Comparison of ENCODE assay signal across 10 mouse cellular contexts in the genomic region with DNA sequence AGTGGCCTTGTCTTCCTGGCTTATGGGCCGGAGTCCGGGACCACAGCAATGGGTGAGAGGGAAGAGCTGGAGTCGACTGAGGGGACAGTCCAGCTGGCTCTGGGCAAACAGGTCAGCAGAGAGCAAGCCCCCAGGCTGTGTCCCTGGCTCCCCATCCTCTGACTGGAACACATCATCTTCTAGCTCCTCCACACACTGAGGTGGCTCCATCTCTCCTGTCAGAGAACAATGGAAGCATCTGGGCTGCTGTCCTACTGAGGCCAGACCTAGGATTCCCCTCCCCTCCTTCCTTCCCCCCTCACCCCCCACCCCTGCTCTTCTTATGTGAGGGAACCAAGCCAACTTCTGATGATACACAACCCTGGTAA. TPM values are rescaled to one million over a fixed set of nuclear protein-coding genes. Genes with fewer than 3 reads are reported as not detected.
A peak's percentile ranks its signal among the peaks of the same experiment; 100 is the strongest.
DNase-seq lines count a peak whose midpoint lies in the region; ATAC-seq lines count a peak whose summit lies in the region.
"Had no signal": no experiment of that assay in that cellular context is flagged by ENCODE, and none has a peak within 500 bp of the region (broad histone marks: within the 10 kb centered on the region; RNA-seq: fewer than 3 reads in every experiment).

No protein-coding gene starts in this region.

- H3K4me1 ChIP-seq in heart, embryonic 11.5 days (ENCODE audit: control insufficient read depth, insufficient read depth, low read length): peaks cover 62% of the 10 kb centered on the region
- H3K4me1 ChIP-seq in midbrain, embryonic 10.5 days: peaks cover 79% of the 10 kb centered on the region
- peaks cover 35% of the 10 kb centered on the region for H3K4me1 ChIP-seq in midbrain, embryonic 16.5 days (ENCODE audit: control insufficient read depth, insufficient read depth, low read length)
- peaks cover 75% of the 10 kb centered on the region for H3K4me1 ChIP-seq in hindbrain, embryonic 13.5 days (replicated peaks)
- peaks cover 34% of the 10 kb centered on the region for H3K4me1 ChIP-seq in neural tube, embryonic 14.5 days (ENCODE audit: control insufficient read depth, insufficient read depth, low read length)

- peak overlapping the region; percentile 56; the same call in 1 of the 2 replicates for H3K9ac ChIP-seq in heart, embryonic 11.5 days (ENCODE audit: low read depth, low read length)
- H3K9ac ChIP-seq in midbrain, embryonic 16.5 days (ENCODE audit: low read depth, low read length): no peak overlapping the region
- peak overlapping the region; percentile 46; the same call in 1 of the 2 replicates for H3K9ac ChIP-seq in hindbrain, embryonic 13.5 days
- H3K9ac ChIP-seq in neural tube, embryonic 14.5 days (replicated peaks; ENCODE audit: low read depth, low read length): 0 out of 2 replicates have a peak overlapping the region, but pooled peaks have one; percentile 17

- no peak overlapping the region for H3K4me3 ChIP-seq in heart, embryonic 11.5 days (ENCODE audit: low read depth, low read length)
- 0 out of 2 replicates have a peak overlapping the region, but pooled peaks have one; percentile 95 for H3K4me3 ChIP-seq in midbrain, embryonic 10.5 days
- H3K4me3 ChIP-seq in midbrain, embryonic 16.5 days (ENCODE audit: low read depth, low read length): no peak overlapping the region
- H3K4me3 ChIP-seq in hindbrain, embryonic 13.5 days: no peak overlapping the region
- no peak overlapping the region for H3K4me3 ChIP-seq in neural tube, embryonic 14.5 days (ENCODE audit: low read depth, low read length)

- H3K9me3 ChIP-seq in heart, embryonic 11.5 days (replicated peaks; ENCODE audit: control insufficient read depth, low read length): no peaks in the 10 kb centered on the region
- H3K9me3 ChIP-seq in midbrain, embryonic 10.5 days (replicated peaks): no peaks in the 10 kb centered on the region
- H3K9me3 ChIP-seq in midbrain, embryonic 16.5 days (replicated peaks; ENCODE audit: control insufficient read depth, low read length, poor library complexity, severe bottlenecking): no peaks in the 10 kb centered on the region
- H3K9me3 ChIP-seq in hindbrain, embryonic 13.5 days: no peaks in the 10 kb centered on the region
- H3K9me3 ChIP-seq in neural tube, embryonic 14.5 days (ENCODE audit: control insufficient read depth, low read length): no peaks in the 10 kb centered on the region
- H3K9me3 ChIP-seq: G1E had no signal

- DNase-seq in heart, postnatal 4 days: no peak
- no peak for DNase-seq in midbrain, embryonic 10.5 days (ENCODE audit: low spot score)
- no peak for DNase-seq in adrenal gland, postnatal 25 days
- no peak for DNase-seq in adrenal gland, postnatal 36 days
- DNase-seq: cerebellum, adult 11 months had no signal

- 46% methylated on average over 3 of the region's 3 CpGs for WGBS in heart, embryonic 11.5 days (ENCODE audit: insufficient replicate concordance)
- 36% methylated on average over 3 of the region's 3 CpGs for WGBS in midbrain, embryonic 10.5 days
- 53% methylated on average over 3 of the region's 3 CpGs for WGBS in midbrain, embryonic 16.5 days
- 44% methylated on average over 3 of the region's 3 CpGs for WGBS in hindbrain, embryonic 13.5 days
- 48% methylated on average over 3 of the region's 3 CpGs for WGBS in neural tube, embryonic 14.5 days

- no peak for ATAC-seq in heart, embryonic 11.5 days (replicated peaks; ENCODE audit: insufficient number of reproducible peaks, low FRiP score, low TSS enrichment)
- no peak for ATAC-seq in midbrain, embryonic 16.5 days
- ATAC-seq in hindbrain, embryonic 13.5 days (ENCODE audit: low FRiP score): no peak
- no peak for ATAC-seq in neural tube, embryonic 14.5 days (ENCODE audit: low read depth)

- H3K36me3 ChIP-seq in heart, embryonic 11.5 days (ENCODE audit: control insufficient read depth, insufficient read depth, low read length): no peaks in the 10 kb centered on the region
- H3K36me3 ChIP-seq in midbrain, embryonic 10.5 days: no peaks in the 10 kb centered on the region
- H3K36me3 ChIP-seq in midbrain, embryonic 16.5 days (ENCODE audit: control insufficient read depth, insufficient read depth, low read length): no peaks in the 10 kb centered on the region
- H3K36me3 ChIP-seq in hindbrain, embryonic 13.5 days: no peaks in the 10 kb centered on the region
- H3K36me3 ChIP-seq in neural tube, embryonic 14.5 days (ENCODE audit: control insufficient read depth, insufficient read depth, low read length): no peaks in the 10 kb centered on the region
- H3K36me3 ChIP-seq: G1E had no signal

- peak overlapping the region; percentile 5 for H3K4me2 ChIP-seq in heart, embryonic 11.5 days
- H3K4me2 ChIP-seq in midbrain, embryonic 16.5 days (ENCODE audit: low read length): no peak overlapping the region
- peak overlapping the region; percentile 52 for H3K4me2 ChIP-seq in hindbrain, embryonic 13.5 days
- peak overlapping the region; percentile 95; the same call in 1 of the 2 replicates for H3K4me2 ChIP-seq in neural tube, embryonic 14.5 days (ENCODE audit: low read depth, low read length)

- H3K27ac ChIP-seq in heart, embryonic 11.5 days (ENCODE audit: low read depth, low read length): no peak overlapping the region
- H3K27ac ChIP-seq in midbrain, embryonic 10.5 days (replicated peaks): peak overlapping the region; percentile 79
- H3K27ac ChIP-seq in midbrain, embryonic 16.5 days (ENCODE audit: low read length): no peak overlapping the region
- 0 out of 2 replicates have a peak overlapping the region, but pooled peaks have one; percentile 66 for H3K27ac ChIP-seq in hindbrain, embryonic 13.5 days
- H3K27ac ChIP-seq in neural tube, embryonic 14.5 days (ENCODE audit: low read depth, low read length): no peak overlapping the region

- no peaks in the 10 kb centered on the region for H3K27me3 ChIP-seq in heart, embryonic 11.5 days (ENCODE audit: control insufficient read depth, insufficient read depth, low read length)
- peaks cover 32% of the 10 kb centered on the region for H3K27me3 ChIP-seq in midbrain, embryonic 10.5 days (ENCODE audit: low read depth, poor library complexity, severe bottlenecking)
- peaks cover 8% of the 10 kb centered on the region for H3K27me3 ChIP-seq in midbrain, embryonic 16.5 days (ENCODE audit: control insufficient read depth, insufficient read depth, low read depth, low read length)
- peaks cover 19% of the 10 kb centered on the region for H3K27me3 ChIP-seq in hindbrain, embryonic 13.5 days
- no peaks in the 10 kb centered on the region for H3K27me3 ChIP-seq in neural tube, embryonic 14.5 days (ENCODE audit: control insufficient read depth, insufficient read depth, low read length)

RNA-seq across cellular contexts. Expression of a gene that starts 2.7 kb away (rescaled TPM):
- 2.6 and 3.7 TPM in 2 replicates for polyA plus RNA-seq in heart, embryonic 11.5 days (2014; fragmentation: Nextera tagmentation; extraction: Ambion mirVana)
- total RNA-seq in heart, postnatal 4 days (2021): 1 to 10 TPM; 4.2 to 7.6 TPM
- 2.9 and 3.0 TPM in 2 replicates for polyA plus RNA-seq in midbrain, embryonic 10.5 days (2016; fragmentation: Nextera tagmentation; extraction: Ambion mirVana)
- polyA plus RNA-seq in midbrain, embryonic 16.5 days (2015; fragmentation: Nextera tagmentation; extraction: Ambion mirVana): 1.2 and 2.0 TPM in 2 replicates
- 4.7 and 5.3 TPM in 2 replicates for polyA plus RNA-seq in hindbrain, embryonic 13.5 days (2015; fragmentation: Nextera tagmentation; extraction: Ambion mirVana)
- 0.99 and 2.2 TPM in 2 replicates for polyA plus RNA-seq in neural tube, embryonic 14.5 days (2014; fragmentation: Nextera tagmentation; extraction: Ambion mirVana)
- total RNA-seq in adrenal gland, postnatal 25 days (2021): 13.6 and 24.0 TPM in 2 replicates
- total RNA-seq in adrenal gland, postnatal 36 days (2021): 10 to 100 TPM; 10.9 to 14.1 TPM
- polyA plus RNA-seq: G1E had no signal

RNA-seq across cellular contexts. Expression of a gene that starts 51.2 kb away (rescaled TPM):
- polyA plus RNA-seq in heart, embryonic 11.5 days (2014; fragmentation: Nextera tagmentation; extraction: Ambion mirVana): 67.3 and 83.3 TPM in 2 replicates
- total RNA-seq in heart, postnatal 4 days (2021): 10 to 100 TPM; 39.5 to 50.3 TPM
- 146 and 150 TPM in 2 replicates for polyA plus RNA-seq in midbrain, embryonic 10.5 days (2016; fragmentation: Nextera tagmentation; extraction: Ambion mirVana)
- polyA plus RNA-seq in midbrain, embryonic 16.5 days (2015; fragmentation: Nextera tagmentation; extraction: Ambion mirVana): 7.0 and 8.8 TPM in 2 replicates
- polyA plus RNA-seq in hindbrain, embryonic 13.5 days (2015; fragmentation: Nextera tagmentation; extraction: Ambion mirVana): 19.1 and 20.5 TPM in 2 replicates
- polyA plus RNA-seq in neural tube, embryonic 14.5 days (2014; fragmentation: Nextera tagmentation; extraction: Ambion mirVana): 4.3 and 8.8 TPM in 2 replicates
- total RNA-seq in adrenal gland, postnatal 25 days (2021): 10.6 and 12.8 TPM in 2 replicates
- total RNA-seq in adrenal gland, postnatal 36 days (2021): 1 to 10 TPM; 4.9 to 6.5 TPM

Comparison
In these comparisons a context has a peak if more than half of its experiments do, and no peak if none do; other contexts are left out.
1. H3K27ac ChIP-seq: peak in midbrain, embryonic 10.5 days (single experiment) and hindbrain, embryonic 13.5 days (single experiment); none in heart, embryonic 11.5 days (single experiment), midbrain, embryonic 16.5 days (single experiment) and neural tube, embryonic 14.5 days (single experiment).